In the genomic region with DNA sequence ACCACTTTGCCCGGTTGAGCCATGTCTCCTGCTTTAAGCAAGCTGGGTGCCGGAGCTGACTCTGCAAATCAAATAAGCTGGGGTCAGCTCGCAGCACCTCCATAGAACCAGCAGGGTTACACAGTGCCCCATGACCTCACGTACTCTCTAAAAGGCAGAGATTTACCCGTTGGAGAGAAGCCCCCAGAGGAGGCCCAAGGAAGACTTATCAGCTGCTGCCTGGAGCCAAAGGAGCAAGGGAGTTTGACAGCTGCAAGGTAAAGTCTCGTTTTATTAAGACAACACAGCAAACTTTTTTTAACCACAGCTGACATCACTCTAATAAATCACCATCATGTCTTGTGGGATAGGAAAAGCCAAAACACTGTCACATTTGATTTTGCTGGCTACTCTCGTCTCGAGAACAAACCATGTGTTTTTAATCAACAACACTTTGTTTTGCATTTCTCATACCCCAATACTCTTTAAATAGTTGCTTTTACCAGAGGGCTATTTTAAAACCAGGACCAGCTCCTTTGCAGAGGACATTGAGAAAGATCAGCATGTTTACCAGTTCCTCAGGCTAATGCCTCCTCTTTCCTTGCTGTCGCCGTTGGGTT, we compare ENCODE assay signal across 15 mouse cellular contexts.
DNase-seq lines count a peak whose midpoint lies in the region; ATAC-seq and TF ChIP-seq lines count a peak whose summit lies in the region.
"Had no signal": no experiment of that assay in that cellular context is flagged by ENCODE, and none has a peak within 500 bp of the region (broad histone marks: within the 10 kb centered on the region; RNA-seq: fewer than 3 reads in every experiment).

No protein-coding gene starts in this region.

- no peaks in the 10 kb centered on the region for H3K79me2 ChIP-seq in heart, adult 2 months (replicated peaks; ENCODE audit: control insufficient read depth, insufficient read depth, low read length)

- TF ChIP-seq POLR2A in heart, adult 2 months (IDR thresholded peaks at IDR 0.05; ENCODE audit: insufficient read depth, low read depth, low read length), result no peak
- TF ChIP-seq POLR2A in lung, adult 2 months (IDR thresholded peaks at IDR 0.05; ENCODE audit: borderline replicate concordance, extremely low read depth, low read depth, low read length), result no peak

- H3K9ac ChIP-seq in heart, adult 2 months (ENCODE audit: low read depth, low read length), result no peak overlapping the region
- no peak overlapping the region for H3K9ac ChIP-seq in heart, embryonic 12.5 days
- H3K9ac ChIP-seq in lung, postnatal 0 days (replicated peaks; ENCODE audit: low read depth), result no peak overlapping the region
- no peak overlapping the region for H3K9ac ChIP-seq in midbrain, embryonic 11.5 days (ENCODE audit: low read length)
- H3K9ac ChIP-seq: forebrain, embryonic 15.5 days had no signal

- no peaks in the 10 kb centered on the region for H3K36me3 ChIP-seq in heart, adult 2 months (ENCODE audit: control insufficient read depth, insufficient read depth, low read length)
- no peaks in the 10 kb centered on the region for H3K36me3 ChIP-seq in heart, embryonic 12.5 days
- no peaks in the 10 kb centered on the region for H3K36me3 ChIP-seq in lung, postnatal 0 days (ENCODE audit: insufficient read depth, low read length)
- H3K36me3 ChIP-seq in midbrain, embryonic 11.5 days (ENCODE audit: control insufficient read depth, insufficient read depth, low read length), result no peaks in the 10 kb centered on the region
- H3K36me3 ChIP-seq: forebrain, embryonic 15.5 days had no signal

- no peaks in the 10 kb centered on the region for H3K9me3 ChIP-seq in heart, embryonic 12.5 days (replicated peaks)
- no peaks in the 10 kb centered on the region for H3K9me3 ChIP-seq in lung, postnatal 0 days (ENCODE audit: low read length)
- H3K9me3 ChIP-seq in midbrain, embryonic 11.5 days (ENCODE audit: control insufficient read depth, low read length), result no peaks in the 10 kb centered on the region
- H3K9me3 ChIP-seq: forebrain, embryonic 15.5 days had no signal

- peak overlapping the region; percentile 47 for H3K27ac ChIP-seq in heart, adult 2 months
- no peak overlapping the region for H3K27ac ChIP-seq in heart, embryonic 12.5 days (ENCODE audit: poor library complexity, severe bottlenecking)
- peak overlapping the region; percentile 69 for H3K27ac ChIP-seq in lung, postnatal 0 days (ENCODE audit: low read length)
- no peak overlapping the region for H3K27ac ChIP-seq in midbrain, embryonic 11.5 days (ENCODE audit: low read depth, low read length)
- H3K27ac ChIP-seq: forebrain, embryonic 15.5 days; hindbrain, postnatal 0 days had no signal

- no peak overlapping the region for H3K4me3 ChIP-seq in heart, adult 2 months
- no peak overlapping the region for H3K4me3 ChIP-seq in heart, embryonic 12.5 days
- H3K4me3 ChIP-seq in lung, postnatal 0 days (ENCODE audit: low read depth, low read length), result no peak overlapping the region
- H3K4me3 ChIP-seq in lung, adult 2 months (replicated peaks; ENCODE audit: extremely low read depth, low read depth, low read length), result no peak overlapping the region
- H3K4me3 ChIP-seq in midbrain, embryonic 11.5 days (ENCODE audit: low read depth, low read length), result no peak overlapping the region
- H3K4me3 ChIP-seq: forebrain, embryonic 15.5 days; megakaryocyte, embryonic 14.5 days had no signal

- peak in 1 of 2 experiments; percentile 36 for DNase-seq in heart, adult 2 months
- DNase-seq in lung, postnatal 0 days (ENCODE audit: low spot score), result peak; percentile 86
- DNase-seq in lung, adult 2 months, result no peak
- no peak for DNase-seq in right cerebral cortex, postnatal 4 days
- DNase-seq in cerebellum, postnatal 4 days (ENCODE audit: low spot score in 2 of 2), result no peak
- no peak for DNase-seq in midbrain, embryonic 11.5 days (ENCODE audit: low spot score, missing footprints)
- DNase-seq: adrenal gland, adult 8-10 months; cerebellum, postnatal 25 days; kidney, postnatal 10 days; thymus, postnatal 14 days had no signal

- H3K4me1 ChIP-seq in heart, adult 2 months (ENCODE audit: control insufficient read depth, insufficient read depth, low read length), result peaks cover 1% of the 10 kb centered on the region
- peaks cover 20% of the 10 kb centered on the region for H3K4me1 ChIP-seq in heart, embryonic 12.5 days (replicated peaks)
- peaks cover 4% of the 10 kb centered on the region; the same call in 1 of the 2 replicates for H3K4me1 ChIP-seq in lung, postnatal 0 days (ENCODE audit: insufficient read depth, low read depth, low read length)
- H3K4me1 ChIP-seq in lung, adult 2 months (ENCODE audit: control insufficient read depth, insufficient read depth, low read length), result peaks cover 5% of the 10 kb centered on the region; the same call in 1 of the 2 replicates
- no peaks in the 10 kb centered on the region for H3K4me1 ChIP-seq in midbrain, embryonic 11.5 days (ENCODE audit: control insufficient read depth, insufficient read depth, low read length)
- H3K4me1 ChIP-seq: megakaryocyte, embryonic 14.5 days had no signal

- WGBS in heart, adult 2 months, result 43% methylated on average over 10 of the region's 10 CpGs
- 35% methylated on average over 10 of the region's 10 CpGs for WGBS in heart, embryonic 12.5 days
- 31% methylated on average over 10 of the region's 10 CpGs for WGBS in lung, postnatal 0 days
- 38% methylated on average over 10 of the region's 10 CpGs for WGBS in lung, adult 2 months
- WGBS in midbrain, embryonic 11.5 days, result 53% methylated on average over 10 of the region's 10 CpGs

- no peak overlapping the region; the same call in 1 of the 2 replicates for H3K4me2 ChIP-seq in heart, embryonic 12.5 days
- no peak overlapping the region for H3K4me2 ChIP-seq in lung, postnatal 0 days (replicated peaks; ENCODE audit: low read depth, low read length)
- H3K4me2 ChIP-seq in midbrain, embryonic 11.5 days, result no peak overlapping the region
- H3K4me2 ChIP-seq: forebrain, embryonic 15.5 days had no signal

- H3K27me3 ChIP-seq in heart, adult 2 months (ENCODE audit: control insufficient read depth, insufficient read depth, low read length), result no peaks in the 10 kb centered on the region
- H3K27me3 ChIP-seq in heart, embryonic 12.5 days (replicated peaks), result 0 out of 2 replicates have a peak, but pooled peaks cover 20% of the 10 kb centered on the region
- no peaks in the 10 kb centered on the region for H3K27me3 ChIP-seq in lung, postnatal 0 days (replicated peaks; ENCODE audit: insufficient read depth, low read length)
- no peaks in the 10 kb centered on the region for H3K27me3 ChIP-seq in midbrain, embryonic 11.5 days (ENCODE audit: control insufficient read depth, insufficient read depth, low read length)
- H3K27me3 ChIP-seq: forebrain, embryonic 15.5 days; megakaryocyte, embryonic 14.5 days had no signal

- intact Hi-C loops in heart, adult 2 months (cut with DNase I), result no loop called here

- TF ChIP-seq EP300 in heart, adult 2 months (IDR thresholded peaks at IDR 0.05; ENCODE audit: insufficient read depth, low read depth, low read length), result no peak
- peak; percentile 58; the same call in 1 of the 2 replicates for TF ChIP-seq EP300 in lung, postnatal 0 days (IDR thresholded peaks at IDR 0.05)

- TF ChIP-seq CTCF in heart, adult 2 months (IDR thresholded peaks at IDR 0.05), result no peak
- no peak; the same call in 1 of the 2 replicates for TF ChIP-seq CTCF in lung, postnatal 0 days (IDR thresholded peaks at IDR 0.05)
- no peak for TF ChIP-seq CTCF in lung, adult 2 months (IDR thresholded peaks at IDR 0.05; ENCODE audit: insufficient read depth, low read length)

- ATAC-seq in heart, embryonic 12.5 days (ENCODE audit: insufficient number of reproducible peaks, low FRiP score), result no peak
- peak; percentile 73 for ATAC-seq in lung, postnatal 0 days
- 0 out of 2 replicates have a peak, but pooled peaks have one; percentile 6 for ATAC-seq in granulocyte monocyte progenitor cell, adult 5-6 weeks (replicated peaks; ENCODE audit: poor library complexity, severe bottlenecking)
- no peak for ATAC-seq in midbrain, embryonic 11.5 days (ENCODE audit: low FRiP score)
- ATAC-seq: forebrain, embryonic 15.5 days; hindbrain, postnatal 0 days had no signal

Comparison
In these comparisons a context has a peak if more than half of its experiments do, and no peak if none do; other contexts are left out.
1. H3K27ac ChIP-seq: peak in heart, adult 2 months (single experiment) and lung, postnatal 0 days (single experiment); none in heart, embryonic 12.5 days (single experiment) and midbrain, embryonic 11.5 days (single experiment).
2. ATAC-seq: peak in lung, postnatal 0 days (single experiment) and granulocyte monocyte progenitor cell, adult 5-6 weeks (single experiment); none in heart, embryonic 12.5 days (single experiment) and midbrain, embryonic 11.5 days (single experiment).